Mouse (Mus musculus): Measurements from ENCODE around the gene Lipf.

Gene Lipf

GRCm38 (mm10) chr19:33960887-33961286 lies at the start of gene Lipf:
Lipf (plus strand) TSS chr19:33961187.
- DNase-seq (ENCODE audit: low read depth, low spot score), result no peak

DNA sequence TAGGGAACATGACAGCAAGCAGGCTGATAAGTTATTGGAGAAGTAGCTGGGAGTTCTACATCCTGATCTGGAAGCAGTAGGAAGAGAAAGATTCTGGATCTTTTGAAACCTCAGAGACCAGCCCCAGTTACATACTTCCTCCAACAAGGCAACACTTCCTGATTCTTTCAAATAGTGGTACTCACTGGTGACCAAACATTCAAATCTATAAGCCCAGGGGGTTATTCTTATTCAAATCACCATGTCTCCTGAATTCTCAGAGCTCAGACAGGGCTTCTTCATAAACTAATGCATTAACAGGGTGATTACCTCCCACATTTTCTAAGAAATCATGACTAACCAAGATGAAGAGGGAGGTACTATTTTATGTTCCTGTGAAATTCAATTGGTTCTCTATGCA lies 36.9 kb upstream of the Lipf start:
- DNase-seq (ENCODE audit: low read depth, low spot score), result no peak

- no peak for DNase-seq (ENCODE audit: low read depth, low spot score)
Observed at GRCm38 (mm10) chr19:33979007-33979406, 18.0 kb downstream of the Lipf start.

DNA sequence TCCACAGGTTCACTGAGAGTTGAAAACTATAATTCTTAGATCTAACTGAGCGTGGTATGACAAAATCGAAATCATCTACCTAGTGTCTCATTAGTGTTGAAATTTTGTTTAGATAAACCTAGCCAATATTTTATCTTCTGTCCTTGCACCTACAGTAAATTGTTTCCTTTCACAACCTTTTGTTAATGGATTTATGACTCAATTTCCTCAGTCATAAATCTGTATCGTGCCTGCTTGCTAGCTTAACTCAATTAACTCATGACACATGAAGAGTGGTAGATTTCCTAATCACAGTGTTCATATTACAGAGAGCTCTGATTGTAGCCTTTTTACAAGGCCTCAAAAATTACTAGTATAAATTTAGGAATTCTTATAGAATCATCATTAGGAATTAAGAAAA lies 22.1 kb downstream of the Lipf start:
- no peak for DNase-seq (ENCODE audit: low read depth, low spot score)

DNA sequence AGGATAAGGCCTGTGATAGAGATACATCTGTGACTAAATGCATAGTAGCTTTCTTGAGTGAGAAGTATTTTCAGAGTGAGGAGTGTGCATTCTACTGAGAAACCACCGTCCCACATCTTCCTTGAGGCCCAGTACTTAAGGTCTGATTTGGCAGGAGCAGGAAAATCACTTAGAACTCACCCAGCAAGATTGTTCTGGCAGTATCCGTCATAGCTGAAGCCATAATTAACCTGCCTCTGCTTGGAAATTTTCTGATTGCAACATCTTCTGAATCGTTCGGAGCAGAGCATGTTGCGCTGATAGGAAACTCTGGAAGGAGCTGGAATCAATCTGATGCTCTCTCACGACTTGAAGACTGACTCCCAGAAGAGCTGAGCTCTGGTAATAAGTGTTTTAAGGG lies 47.0 kb downstream of the Lipf start, which contains the start of gene Lipk:
Lipk (plus strand) TSS at position 289 of the 400 bp plus-strand sequence.
- no peak for DNase-seq (ENCODE audit: low read depth, low spot score)

DNA sequence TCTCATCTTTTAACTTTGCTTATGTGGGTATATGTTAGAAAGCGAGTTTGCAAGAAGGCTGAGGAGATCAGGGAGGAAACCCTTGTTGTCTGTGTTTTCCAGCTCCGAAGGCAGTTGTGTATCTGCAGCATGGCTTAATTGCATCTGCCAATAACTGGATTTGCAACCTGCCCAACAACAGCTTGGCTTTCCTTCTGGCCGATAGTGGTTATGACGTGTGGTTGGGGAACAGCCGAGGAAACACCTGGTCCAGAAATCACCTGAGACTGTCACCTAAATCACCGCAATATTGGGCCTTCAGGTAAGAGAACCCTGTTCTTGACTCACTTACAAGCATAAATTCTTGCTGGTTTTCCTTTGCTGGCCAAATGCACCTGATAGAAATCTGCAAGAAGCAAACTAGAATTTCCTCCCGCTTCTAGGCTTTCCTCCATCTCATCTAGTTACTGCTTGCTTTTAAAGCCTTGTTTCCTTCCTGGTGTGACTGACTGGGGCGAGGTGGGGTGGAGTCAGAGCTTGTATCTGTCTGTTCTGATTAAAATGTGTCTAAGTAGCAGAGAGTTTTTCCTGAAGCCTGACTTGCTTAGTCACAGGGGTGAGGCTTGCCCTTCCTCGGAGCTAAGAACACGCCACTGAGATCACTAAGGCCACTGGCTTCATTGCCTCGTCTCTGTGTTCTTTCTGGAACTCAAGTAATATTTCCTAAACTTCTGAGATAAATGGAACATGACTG lies 60.6 kb downstream of the Lipf start:
- no peak for DNase-seq (ENCODE audit: low read depth, low spot score)

DNA sequence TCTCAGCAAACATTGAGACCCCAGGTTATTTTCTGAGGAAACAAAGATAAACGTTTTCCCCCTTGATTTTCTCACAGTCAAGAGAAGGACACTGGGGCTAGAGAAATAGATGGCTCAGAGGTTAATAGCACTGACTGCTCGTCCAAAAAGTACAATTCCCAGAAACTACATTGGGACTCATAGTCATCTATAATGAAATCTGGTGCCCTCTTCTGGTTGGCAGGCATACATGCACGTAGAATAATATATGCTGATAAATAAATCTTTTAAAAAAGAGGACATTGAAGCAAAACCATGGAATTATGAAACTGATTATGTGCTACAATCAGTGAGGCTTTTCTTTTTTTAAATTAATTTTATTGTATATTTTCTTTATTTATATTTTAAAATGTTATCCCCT lies 61.8 kb downstream of the Lipf start:
- DNase-seq (ENCODE audit: low read depth, low spot score), result no peak

Measured in c-Kit-negative CD71-positive TER-119-positive erythroid progenitor cells, embryonic 14.5 days (primary cell).